Mouse (Mus musculus) olfactory bulb, adult 2 months (tissue): ENCODE data around the gene Ptf1a.

Source experiments
- CTCF ChIP-seq: fragments of 200-500 bp; IDR thresholded peaks from 2 replicates; pipeline ENCODE4 v1.5.1; 2012; ENCODE audit warnings: low read depth, mild to moderate bottlenecking, low read length, moderate library complexity; ENCODE audit not compliant: insufficient read depth
- POLR2A ChIP-seq: fragments of 200-500 bp; IDR thresholded peaks from 2 replicates; pipeline ENCODE4 v1.6.1; 2012; ENCODE audit warnings: mild to moderate bottlenecking, low read depth, low read length, moderate library complexity; ENCODE audit not compliant: insufficient read depth

DNA sequence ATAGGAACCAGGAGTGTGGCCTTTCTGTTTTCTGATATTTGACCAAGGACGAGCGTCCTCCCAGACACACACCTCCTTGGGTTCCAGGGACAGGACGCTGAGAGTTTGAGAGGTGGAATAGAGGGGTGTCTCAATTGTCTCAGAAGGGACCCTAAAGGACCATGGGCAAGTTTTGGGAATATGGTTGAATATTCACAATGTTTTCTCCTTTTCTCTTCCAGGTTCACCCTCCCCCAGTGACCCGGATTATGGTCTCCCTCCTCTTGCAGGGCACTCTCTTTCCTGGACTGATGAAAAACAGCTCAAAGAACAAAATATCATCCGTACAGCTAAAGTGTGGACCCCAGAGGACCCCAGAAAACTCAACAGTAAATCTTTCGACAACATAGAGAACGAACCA lies 1.3 kb downstream of the Ptf1a start:
- no peak for TF ChIP-seq POLR2A
- TF ChIP-seq CTCF = no peak
